Mouse (Mus musculus): ENCODE data around the gene Usp19. TPM values are rescaled to one million over a fixed set of nuclear protein-coding genes. Genes with fewer than 3 reads are reported as not detected.

Usp19 gene
- polyA plus RNA-seq, 1 experiment from 2014 or later = 37.1 TPM

GRCm38 (mm10) chr9:108455747-108456571, 34.4 kb upstream of the Usp19 start:
- no peak overlapping the region for H3K4me3 ChIP-seq (ENCODE audit: low read depth, low read length)
- no peak overlapping the region for H3K27ac ChIP-seq (ENCODE audit: low read length)
- no peaks in the 10 kb centered on the region for H3K27me3 ChIP-seq (replicated peaks; ENCODE audit: insufficient read depth, low read length)
- ATAC-seq = no peak
- H3K36me3 ChIP-seq (ENCODE audit: insufficient read depth, low read length) = no peaks in the 10 kb centered on the region
- H3K9me3 ChIP-seq (ENCODE audit: low read length) = no peaks in the 10 kb centered on the region
- no peak overlapping the region for H3K4me2 ChIP-seq (replicated peaks; ENCODE audit: low read depth, low read length)
- peaks cover 10% of the 10 kb centered on the region; the same call in 1 of the 2 replicates for H3K4me1 ChIP-seq (ENCODE audit: insufficient read depth, low read depth, low read length)
- peak; percentile 33 for DNase-seq (ENCODE audit: low spot score)
- TF ChIP-seq CTCF (IDR thresholded peaks at IDR 0.05) (no peak), EP300 (IDR thresholded peaks at IDR 0.05) (no peak)
- WGBS = 64% methylated on average over 12 of the region's 12 CpGs
- no peak overlapping the region for H3K9ac ChIP-seq (replicated peaks; ENCODE audit: low read depth)

GRCm38 (mm10) chr9:108456953-108457352, 33.4 kb upstream of the Usp19 start:
- no peak for ATAC-seq
- TF ChIP-seq CTCF (IDR thresholded peaks at IDR 0.05) (no peak), EP300 (IDR thresholded peaks at IDR 0.05) (no peak)
- no peak overlapping the region for H3K4me2 ChIP-seq (replicated peaks; ENCODE audit: low read depth, low read length)

GRCm38 (mm10) chr9:108459939-108460318, 30.5 kb upstream of the Usp19 start:
- Histone ChIP-seq H3K36me3 (ENCODE audit: insufficient read depth, low read length) (peaks cover 16% of the 10 kb centered on the region; the same call in 1 of the 2 replicates), H3K4me1 (ENCODE audit: insufficient read depth, low read depth, low read length) (peaks cover 23% of the 10 kb centered on the region), H3K4me2 (replicated peaks; ENCODE audit: low read depth, low read length) (peak overlapping the region; percentile 72), H3K4me3 (ENCODE audit: low read depth, low read length) (peak overlapping the region; percentile 95), H3K9ac (replicated peaks; ENCODE audit: low read depth) (no peak overlapping the region), H3K9me3 (ENCODE audit: low read length) (no peaks in the 10 kb centered on the region), H3K27me3 (replicated peaks; ENCODE audit: insufficient read depth, low read length) (no peaks in the 10 kb centered on the region), H3K27ac (ENCODE audit: low read length) (peak overlapping the region; percentile 98)
- WGBS = 53% methylated on average over 1 of the region's 1 CpGs
- no peak for TF ChIP-seq CTCF (IDR thresholded peaks at IDR 0.05)
- TF ChIP-seq EP300 (IDR thresholded peaks at IDR 0.05) = no peak
- ATAC-seq (no peak), DNase-seq (ENCODE audit: low spot score) (no peak)

More at GRCm38 (mm10) chr9:108456953-108457352, 33.4 kb upstream of the Usp19 start:
- 83% methylated on average over 10 of the region's 10 CpGs for WGBS
- Histone ChIP-seq H3K9me3 (ENCODE audit: low read length) (no peaks in the 10 kb centered on the region), H3K36me3 (ENCODE audit: insufficient read depth, low read length) (no peaks in the 10 kb centered on the region), H3K27ac (ENCODE audit: low read length) (no peak overlapping the region), H3K9ac (replicated peaks; ENCODE audit: low read depth) (no peak overlapping the region), H3K4me1 (ENCODE audit: insufficient read depth, low read depth, low read length) (peaks cover 11% of the 10 kb centered on the region; the same call in 1 of the 2 replicates), H3K27me3 (replicated peaks; ENCODE audit: insufficient read depth, low read length) (no peaks in the 10 kb centered on the region), H3K4me3 (ENCODE audit: low read depth, low read length) (no peak overlapping the region)
- no peak for DNase-seq (ENCODE audit: low spot score)

- peak within 1 kb of the TSS; percentile 84 for H3K9ac ChIP-seq (replicated peaks; ENCODE audit: low read depth)
- H3K9me3 ChIP-seq (ENCODE audit: low read length) = no peaks in the 10 kb centered on the region
- peak within 1 kb of the TSS; percentile 98 for H3K27ac ChIP-seq (ENCODE audit: low read length)
- DNase-seq (ENCODE audit: low spot score) (peak; percentile 93), ATAC-seq (peak; percentile 87)
- H3K4me2 ChIP-seq (replicated peaks; ENCODE audit: low read depth, low read length) = peak within 1 kb of the TSS; percentile 72
- H3K4me1 ChIP-seq (ENCODE audit: insufficient read depth, low read depth, low read length) = peaks cover 23% of the 10 kb centered on the region
- H3K36me3 ChIP-seq (ENCODE audit: insufficient read depth, low read length) = peaks cover 16% of the 10 kb centered on the region; the same call in 1 of the 2 replicates
- TF ChIP-seq EP300 (IDR thresholded peaks at IDR 0.05) (peak; percentile 64), CTCF (IDR thresholded peaks at IDR 0.05) (0 out of 2 replicates have a peak, but pooled peaks have one; percentile 2)
- H3K27me3 ChIP-seq (replicated peaks; ENCODE audit: insufficient read depth, low read length) = no peaks in the 10 kb centered on the region
- WGBS = under 1% methylated on average over 47 of the region's 52 CpGs
- peak within 1 kb of the TSS; percentile 95 for H3K4me3 ChIP-seq (ENCODE audit: low read depth, low read length)
Observed at GRCm38 (mm10) chr9:108460319-108461178, 29.9 kb upstream of the Usp19 start, which contains the start of gene Ccdc71. Gene Ccdc71, plus strand, starts transcription at chr9:108460527.

GRCm38 (mm10) chr9:108461181-108461631, 29.2 kb upstream of the Usp19 start, which contains the start of gene Klhdc8b:
Gene Klhdc8b, minus strand, starts transcription at chr9:108461581.
- H3K27me3 ChIP-seq (replicated peaks; ENCODE audit: insufficient read depth, low read length) = no peaks in the 10 kb centered on the region
- H3K27ac ChIP-seq (ENCODE audit: low read length) = peak within 1 kb of the TSS; percentile 98
- H3K9me3 ChIP-seq (ENCODE audit: low read length) = no peaks in the 10 kb centered on the region
- peak within 1 kb of the TSS; percentile 95 for H3K4me3 ChIP-seq (ENCODE audit: low read depth, low read length)
- WGBS = 12% methylated on average over 11 of the region's 11 CpGs
- ATAC-seq (peak; percentile 9; the same call in 1 of the 2 replicates), DNase-seq (ENCODE audit: low spot score) (no peak)
- H3K4me2 ChIP-seq (replicated peaks; ENCODE audit: low read depth, low read length) = peak within 1 kb of the TSS; percentile 72
- TF ChIP-seq CTCF (IDR thresholded peaks at IDR 0.05) (no peak), EP300 (IDR thresholded peaks at IDR 0.05) (no peak)
- peaks cover 23% of the 10 kb centered on the region for H3K4me1 ChIP-seq (ENCODE audit: insufficient read depth, low read depth, low read length)
- peak within 1 kb of the TSS; percentile 84 for H3K9ac ChIP-seq (replicated peaks; ENCODE audit: low read depth)
- peaks cover 20% of the 10 kb centered on the region for H3K36me3 ChIP-seq (ENCODE audit: insufficient read depth, low read length)

Measured in lung, postnatal 0 days (tissue).